Mouse (Mus musculus) adrenal gland, postnatal 36 days (tissue): ENCODE data around the gene Rbms3. TPM values are rescaled to one million over a fixed set of nuclear protein-coding genes. Genes with fewer than 3 reads are reported as not detected.

Experiments
- DNase-seq, 2 experiments: peaks; one replicate each; pipeline ENCODE4 v3.0.0; 2021; ENCODE audit warnings: mixed read lengths in 1 of 2
- total RNA-seq, 2 experiments: library from RNA; stranded (reverse); gene quantifications; 2 replicates each; pipeline ENCODE4 v1.2.3; 2021

Gene Rbms3
- total RNA-seq, 2 experiments from 2014 or later = 24.3 to 34.3 TPM

DNA sequence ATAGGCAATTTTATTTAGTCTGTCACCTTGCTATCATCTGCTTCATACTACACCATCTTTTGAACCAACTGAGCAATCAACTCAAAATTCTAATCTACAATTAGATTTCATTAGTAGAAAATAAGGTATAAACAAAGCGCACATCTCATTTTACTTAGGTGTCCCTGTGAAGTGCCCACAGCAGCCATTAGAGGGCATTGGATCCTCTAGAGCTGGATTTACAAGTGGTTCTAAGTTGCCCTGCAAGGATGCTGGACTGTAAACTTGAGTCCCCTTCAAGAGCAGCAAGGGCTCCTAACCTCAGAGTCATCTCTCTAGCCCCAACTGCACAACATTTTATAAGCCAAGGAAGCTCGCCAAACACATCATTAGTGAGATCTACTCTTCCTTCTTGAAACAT lies 891.9 kb downstream of the Rbms3 start:
- no peak for DNase-seq

- no peak for DNase-seq
Observed at GRCm38 (mm10) chr9:116729172-116729571, 900.5 kb downstream of the Rbms3 start.

DNA sequence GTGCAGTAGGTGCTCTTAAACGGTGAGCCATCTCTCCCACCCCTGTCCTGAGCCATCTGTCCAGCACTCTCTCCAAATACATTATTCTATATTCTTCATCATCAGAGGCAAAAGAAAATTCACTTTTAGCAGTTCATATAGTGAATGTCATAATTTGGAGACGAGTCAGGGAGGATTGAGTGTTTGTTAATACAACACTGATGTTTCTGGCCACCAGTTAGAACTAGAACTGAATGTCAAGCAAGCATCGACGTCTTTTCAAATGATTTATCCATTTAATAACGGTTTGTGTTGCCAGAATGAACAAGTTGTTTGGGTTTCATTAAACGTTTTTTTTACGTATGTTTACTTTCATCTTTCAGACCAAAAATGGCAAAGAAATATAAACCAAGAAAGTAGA lies 901.1 kb downstream of the Rbms3 start:
- no peak for DNase-seq

DNA sequence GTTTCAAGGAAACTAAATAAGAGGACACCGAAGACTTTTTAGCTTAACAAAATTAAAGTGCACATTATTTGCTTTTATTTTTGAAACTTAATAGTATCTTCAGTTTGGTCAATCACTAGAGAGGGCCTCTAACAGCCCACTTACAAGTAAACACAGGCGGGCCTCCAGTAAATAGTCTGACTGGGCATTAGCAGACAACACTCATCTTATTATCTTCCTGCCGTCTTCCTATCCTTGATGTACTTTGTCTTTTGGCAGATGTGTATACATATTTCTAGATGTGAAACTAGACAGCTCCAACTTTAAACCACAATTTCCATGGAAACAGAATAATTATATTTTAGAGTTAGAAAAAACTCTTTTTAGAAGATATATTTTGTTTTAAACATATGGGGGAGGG lies 901.6 kb downstream of the Rbms3 start:
- DNase-seq = no peak

- no peak for DNase-seq
Observed at GRCm38 (mm10) chr9:116724581-116724980, 905.1 kb downstream of the Rbms3 start.

- no peak for DNase-seq
Observed at GRCm38 (mm10) chr9:116703119-116703518, 926.6 kb downstream of the Rbms3 start.

DNA sequence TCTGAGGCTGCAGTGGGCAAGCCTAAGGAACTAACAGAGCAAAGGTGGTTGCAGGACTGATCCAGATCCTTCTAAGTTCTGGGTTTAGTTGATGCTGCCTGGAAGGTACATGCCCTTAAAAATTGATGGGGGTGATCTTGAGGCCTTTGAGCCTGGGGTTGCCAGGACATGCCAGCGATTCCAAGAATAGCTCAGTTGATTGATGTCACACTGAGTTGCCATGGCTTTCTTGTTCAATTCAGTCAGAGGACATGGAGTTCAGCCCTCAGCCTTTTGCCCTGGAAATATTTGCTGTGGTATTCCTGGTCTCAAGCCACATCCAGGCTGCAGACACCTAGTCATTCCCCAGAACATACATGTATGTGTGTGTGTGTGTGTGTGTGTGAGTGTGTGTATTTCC lies 927.1 kb downstream of the Rbms3 start:
- DNase-seq = no peak

DNA sequence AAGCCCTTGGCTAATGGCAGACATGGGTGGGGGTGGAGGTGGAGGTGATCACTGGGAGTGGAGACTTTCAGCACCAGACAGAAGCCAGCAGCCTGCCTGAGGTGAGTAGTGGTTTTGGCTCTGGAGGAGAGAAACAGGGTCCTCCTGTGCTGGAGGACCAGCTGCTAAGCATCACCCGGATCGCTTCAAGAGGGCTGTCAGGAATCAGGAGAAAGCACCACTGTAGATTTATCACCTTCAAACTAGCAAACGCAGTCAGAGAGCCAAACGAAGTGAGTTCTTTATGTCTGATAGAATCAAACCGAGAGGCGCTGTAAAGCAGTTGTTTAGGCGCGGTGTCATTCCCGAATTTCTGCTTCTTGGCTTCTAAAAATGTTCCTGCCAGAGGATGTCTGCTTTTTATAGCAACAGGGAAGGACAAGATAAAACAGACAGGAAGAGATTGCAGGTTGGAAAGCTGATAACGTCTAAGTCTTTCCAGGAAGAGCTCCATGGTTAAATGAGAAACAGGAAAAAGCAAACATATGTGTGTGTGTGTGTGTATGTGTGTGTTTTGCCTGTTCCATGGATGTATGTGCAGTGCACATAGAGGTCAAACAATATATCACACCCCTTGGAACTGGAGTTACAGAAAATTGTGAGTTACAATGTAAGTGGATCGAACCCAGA lies 928.1 kb downstream of the Rbms3 start:
- no peak for DNase-seq

DNA sequence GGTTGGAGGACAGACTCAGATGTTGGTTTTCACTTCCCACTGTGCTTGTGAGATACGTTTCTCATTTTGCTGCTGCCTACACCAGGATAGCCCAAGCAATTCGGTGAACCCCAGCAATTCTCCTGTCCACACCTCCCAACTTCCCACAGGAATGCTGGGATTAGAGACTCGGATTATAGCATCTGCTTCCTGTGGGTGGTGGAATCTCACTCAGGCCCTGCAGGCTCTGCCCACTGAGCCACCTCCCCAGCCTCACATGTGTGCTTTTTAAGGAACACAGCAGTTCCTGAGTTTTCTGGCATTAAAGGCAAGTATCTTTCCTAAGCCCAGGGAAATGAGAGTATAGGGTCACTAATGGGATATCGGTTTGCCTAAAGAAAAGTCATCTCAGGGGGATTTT lies 941.1 kb downstream of the Rbms3 start:
- DNase-seq = no peak

- no peak for DNase-seq
Observed at GRCm38 (mm10) chr9:116677142-116677541, 952.6 kb downstream of the Rbms3 start.

DNA sequence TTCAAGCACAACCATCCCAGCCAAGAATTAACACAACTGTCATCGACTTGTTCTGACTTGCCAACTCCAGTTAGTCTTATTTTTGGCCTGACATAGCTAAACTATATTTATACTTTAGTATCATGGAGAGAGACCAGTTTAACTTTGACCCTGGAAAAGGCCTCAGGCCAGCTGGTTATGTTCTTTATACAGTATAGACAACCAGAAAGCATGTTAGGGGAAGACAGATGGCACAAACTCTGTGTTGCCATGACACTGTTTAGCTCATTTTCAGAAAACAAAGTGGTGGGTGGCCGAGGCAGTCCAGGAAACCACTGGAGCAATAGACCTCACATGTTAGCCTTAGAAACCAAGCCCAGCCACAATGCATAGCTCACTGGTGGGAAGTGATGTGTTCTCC lies 953.3 kb downstream of the Rbms3 start:
- no peak for DNase-seq

GRCm38 (mm10) chr9:116674191-116674590 lies 955.5 kb downstream of the Rbms3 start:
- DNase-seq = no peak

GRCm38 (mm10) chr9:116661026-116661425 lies 968.7 kb downstream of the Rbms3 start:
- DNase-seq = no peak

GRCm38 (mm10) chr9:116659936-116660335 lies 969.8 kb downstream of the Rbms3 start:
- DNase-seq = no peak

DNA sequence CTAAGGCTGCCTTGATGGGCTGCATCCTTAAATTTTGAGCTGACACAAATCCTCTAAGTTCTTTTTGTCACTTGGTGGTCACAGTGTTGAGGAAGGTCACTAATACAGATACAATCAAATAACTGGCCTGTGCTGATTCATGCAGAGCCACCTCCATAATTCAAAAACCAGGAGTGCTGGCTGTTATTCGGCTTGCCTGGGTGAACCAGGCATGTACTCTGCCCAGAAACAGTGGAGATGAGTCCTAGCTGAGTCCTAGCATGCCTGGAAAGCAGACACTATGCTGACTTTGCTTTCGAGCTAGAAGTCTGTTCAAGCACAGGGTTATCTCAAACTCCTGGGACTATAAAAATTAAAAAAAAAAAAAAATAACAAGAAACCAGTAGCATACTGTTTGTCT lies 972.6 kb downstream of the Rbms3 start:
- no peak for DNase-seq

- no peak for DNase-seq
Observed at GRCm38 (mm10) chr9:116651414-116651813, 978.3 kb downstream of the Rbms3 start.

- no peak for DNase-seq
Observed at GRCm38 (mm10) chr9:116649955-116650354, 979.8 kb downstream of the Rbms3 start.

DNA sequence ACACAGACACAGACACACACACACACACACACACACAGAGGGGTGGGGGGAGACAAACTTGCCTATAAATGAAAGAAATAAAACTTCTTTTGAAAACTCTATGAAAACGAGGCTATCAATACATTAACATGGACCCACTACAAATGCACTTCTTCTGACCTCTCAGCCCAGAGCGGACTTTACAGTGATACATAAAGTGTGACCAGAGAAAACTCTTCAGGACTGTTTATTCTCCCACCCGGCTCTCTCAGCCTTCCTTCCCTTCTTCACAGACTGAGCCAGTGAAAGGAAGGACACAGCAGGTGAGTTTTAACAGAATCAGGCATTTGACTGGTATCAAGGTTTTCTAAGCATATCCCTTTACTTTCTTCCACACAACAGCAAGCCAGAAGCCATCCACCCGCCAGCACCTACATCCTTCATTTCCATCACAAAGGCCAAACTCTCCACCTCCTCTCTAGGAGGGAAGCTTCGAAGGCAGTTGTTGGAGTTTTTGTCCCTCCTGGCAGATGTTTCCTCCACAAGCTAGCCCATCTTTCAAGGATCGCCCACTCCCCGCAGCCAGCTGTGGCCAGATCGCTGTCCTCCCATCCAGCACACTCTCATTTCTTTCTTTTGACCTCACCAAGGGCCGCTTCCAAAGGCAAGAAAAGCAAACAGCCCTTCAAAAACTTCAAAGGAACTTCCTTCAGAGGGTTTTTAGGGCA lies 980.5 kb downstream of the Rbms3 start:
- no peak for DNase-seq

DNA sequence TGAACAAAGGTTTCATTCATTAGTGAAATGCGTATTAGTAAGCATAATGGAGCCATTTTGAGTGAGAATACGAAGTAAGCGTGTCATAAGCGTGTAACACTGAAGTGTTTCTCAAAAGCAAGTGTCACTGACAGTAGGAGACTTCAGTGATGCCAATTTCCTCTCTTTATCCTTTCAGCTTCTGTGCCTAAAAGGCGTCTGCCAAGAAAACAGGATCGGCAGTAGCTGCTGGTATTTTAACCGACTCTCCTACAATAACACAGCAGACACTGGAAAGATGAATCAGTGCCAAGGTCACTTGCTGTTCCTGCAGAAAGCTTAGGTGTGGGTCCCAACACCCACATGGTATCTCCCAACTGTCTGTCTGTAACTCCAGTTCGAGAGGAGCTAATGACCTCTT lies 985.1 kb downstream of the Rbms3 start:
- DNase-seq = peak in 1 of 2 experiments; percentile 10

DNA sequence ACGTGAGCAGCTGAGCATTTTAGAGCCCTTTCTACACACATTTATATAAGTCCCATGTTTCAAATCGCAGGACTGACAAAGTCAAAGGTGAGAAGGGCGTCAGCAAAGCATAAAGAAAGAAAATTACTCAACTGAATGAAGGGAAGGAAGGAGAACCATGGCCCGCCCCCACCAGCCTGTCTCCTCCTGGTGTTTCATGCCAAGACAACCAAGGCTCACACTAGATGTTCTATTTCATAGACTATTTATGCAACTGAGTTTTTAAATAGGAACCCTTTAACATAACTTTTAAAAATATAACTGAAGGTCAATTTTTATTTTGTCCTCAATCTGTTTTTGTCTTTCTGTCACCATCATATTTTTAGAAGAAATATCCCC lies 989.4 kb downstream of the Rbms3 start:
- DNase-seq = no peak

GRCm38 (mm10) chr9:116639597-116640301 lies 990.0 kb downstream of the Rbms3 start:
- DNase-seq = peak; percentile 25 to 37

- DNase-seq = no peak
Observed at GRCm38 (mm10) chr9:116633786-116634185, 995.9 kb downstream of the Rbms3 start.

DNA sequence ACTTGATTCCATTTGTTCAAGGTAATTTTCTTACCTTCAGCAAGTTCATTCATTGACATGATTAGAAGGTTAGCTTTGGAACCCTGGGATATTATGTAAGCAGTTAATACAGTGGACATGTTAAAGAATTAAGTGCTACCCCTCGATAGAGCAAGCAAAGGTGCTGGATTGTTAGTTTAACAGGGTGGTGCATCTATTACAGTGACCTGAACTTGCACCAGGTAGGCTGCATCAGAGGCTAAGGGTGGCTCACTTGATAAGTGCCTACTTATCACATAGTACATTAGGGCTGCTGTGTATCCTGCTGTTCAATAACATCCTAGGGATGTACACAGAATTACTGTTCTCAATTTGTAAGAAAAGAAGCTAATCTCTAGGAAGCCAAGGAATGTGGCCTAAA lies 996.6 kb downstream of the Rbms3 start:
- no peak for DNase-seq
